ENCODE assay signal across 12 mouse cellular contexts in the genomic region with DNA sequence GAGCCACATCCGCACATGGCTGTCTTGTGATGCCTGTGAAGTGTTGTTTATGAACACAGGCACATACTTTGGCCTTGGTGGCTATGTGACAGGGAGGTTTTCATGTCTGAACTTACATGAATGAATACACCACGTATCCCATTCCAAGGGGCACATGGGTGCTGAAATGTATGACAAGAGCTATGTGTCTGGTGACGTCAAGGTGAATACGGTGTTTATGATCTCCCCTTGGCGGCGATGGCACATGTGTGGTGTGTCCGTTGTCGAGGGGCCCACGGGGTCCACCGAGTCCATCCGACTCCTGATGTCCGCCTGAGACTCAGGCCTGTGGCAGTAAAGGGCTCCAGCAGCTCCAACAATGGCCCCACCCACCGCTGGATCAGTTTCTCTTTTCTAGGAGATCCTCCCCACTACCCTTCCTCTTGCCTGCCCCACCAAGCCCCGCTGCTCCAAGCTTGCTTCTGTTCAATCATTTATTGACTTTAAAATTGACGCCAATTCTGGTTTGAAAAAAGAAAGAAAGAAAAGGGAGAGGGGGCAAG. TPM values are rescaled to one million over a fixed set of nuclear protein-coding genes. Genes with fewer than 3 reads are reported as not detected.
DNase-seq lines count a peak whose midpoint lies in the region; ATAC-seq and TF ChIP-seq lines count a peak whose summit lies in the region.
"Had no signal": no experiment of that assay in that cellular context is flagged by ENCODE, and none has a peak within 500 bp of the region (broad histone marks: within the 10 kb centered on the region; RNA-seq: fewer than 3 reads in every experiment).

No protein-coding gene starts in this region.

- peaks cover 31% of the 10 kb centered on the region for H3K4me1 ChIP-seq in heart, adult 2 months (ENCODE audit: control insufficient read depth, insufficient read depth, low read length)
- peaks cover 18% of the 10 kb centered on the region for H3K4me1 ChIP-seq in heart, embryonic 10.5 days
- H3K4me1 ChIP-seq in midbrain, embryonic 15.5 days, result peaks cover 27% of the 10 kb centered on the region
- H3K4me1 ChIP-seq in midbrain, embryonic 10.5 days, result peaks cover 24% of the 10 kb centered on the region
- peaks cover 74% of the 10 kb centered on the region for H3K4me1 ChIP-seq in embryonic facial prominence, embryonic 15.5 days
- peaks cover 13% of the 10 kb centered on the region; the same call in 1 of the 2 replicates for H3K4me1 ChIP-seq in neural tube, embryonic 14.5 days (ENCODE audit: control insufficient read depth, insufficient read depth, low read length)

- no peak for TF ChIP-seq CTCF in heart, adult 2 months (IDR thresholded peaks at IDR 0.05)

- no peaks in the 10 kb centered on the region for H3K9me3 ChIP-seq in heart, embryonic 10.5 days
- no peaks in the 10 kb centered on the region for H3K9me3 ChIP-seq in midbrain, embryonic 15.5 days
- H3K9me3 ChIP-seq in midbrain, embryonic 10.5 days (replicated peaks), result no peaks in the 10 kb centered on the region
- no peaks in the 10 kb centered on the region for H3K9me3 ChIP-seq in embryonic facial prominence, embryonic 15.5 days (replicated peaks)
- H3K9me3 ChIP-seq in neural tube, embryonic 14.5 days (ENCODE audit: control insufficient read depth, low read length), result no peaks in the 10 kb centered on the region
- H3K9me3 ChIP-seq: liver, embryonic 13.5 days had no signal

- ATAC-seq in midbrain, embryonic 15.5 days (replicated peaks), result no peak
- ATAC-seq in embryonic facial prominence, embryonic 15.5 days (ENCODE audit: insufficient number of reproducible peaks, low FRiP score, low TSS enrichment, low read depth), result no peak
- ATAC-seq in neural tube, embryonic 14.5 days (ENCODE audit: low read depth), result no peak
- ATAC-seq in megakaryocyte, adult 5-6 weeks (ENCODE audit: poor library complexity, severe bottlenecking), result no peak

- H3K79me2 ChIP-seq in heart, adult 2 months (replicated peaks; ENCODE audit: control insufficient read depth, insufficient read depth, low read length), result peaks cover 8% of the 10 kb centered on the region

- H3K27me3 ChIP-seq in heart, adult 2 months (ENCODE audit: control insufficient read depth, insufficient read depth, low read length), result no peaks in the 10 kb centered on the region
- H3K27me3 ChIP-seq in heart, embryonic 10.5 days (ENCODE audit: insufficient read depth, poor library complexity, severe bottlenecking), result peaks cover 95% of the 10 kb centered on the region
- H3K27me3 ChIP-seq in midbrain, embryonic 15.5 days (replicated peaks), result peaks cover 72% of the 10 kb centered on the region
- peaks cover 98% of the 10 kb centered on the region for H3K27me3 ChIP-seq in midbrain, embryonic 10.5 days (ENCODE audit: low read depth, poor library complexity, severe bottlenecking)
- peaks cover 13% of the 10 kb centered on the region; the same call in 1 of the 2 replicates for H3K27me3 ChIP-seq in embryonic facial prominence, embryonic 15.5 days
- peaks cover 29% of the 10 kb centered on the region for H3K27me3 ChIP-seq in neural tube, embryonic 14.5 days (ENCODE audit: control insufficient read depth, insufficient read depth, low read length)

- H3K9ac ChIP-seq in heart, adult 2 months (ENCODE audit: low read depth, low read length), result 0 out of 2 replicates have a peak overlapping the region, but pooled peaks have one; percentile 13
- H3K9ac ChIP-seq in midbrain, embryonic 15.5 days, result no peak overlapping the region
- no peak overlapping the region for H3K9ac ChIP-seq in embryonic facial prominence, embryonic 15.5 days
- H3K9ac ChIP-seq in neural tube, embryonic 14.5 days (replicated peaks; ENCODE audit: low read depth, low read length), result no peak overlapping the region; the same call in 1 of the 2 replicates
- H3K9ac ChIP-seq: liver, embryonic 13.5 days had no signal

- H3K4me3 ChIP-seq in heart, adult 2 months, result no peak overlapping the region
- no peak overlapping the region for H3K4me3 ChIP-seq in heart, embryonic 10.5 days
- no peak overlapping the region for H3K4me3 ChIP-seq in midbrain, embryonic 15.5 days
- H3K4me3 ChIP-seq in midbrain, embryonic 10.5 days, result no peak overlapping the region
- peak overlapping the region; percentile 83; the same call in 1 of the 2 replicates for H3K4me3 ChIP-seq in embryonic facial prominence, embryonic 15.5 days (replicated peaks)
- no peak overlapping the region for H3K4me3 ChIP-seq in neural tube, embryonic 14.5 days (ENCODE audit: low read depth, low read length)
- H3K4me3 ChIP-seq: erythroblast, embryonic 14.5 days; liver, embryonic 13.5 days had no signal

- intact Hi-C loops in heart, adult 2 months (cut with DNase I), result loop anchor here (5.0 kb wide), 1 partner anchor 35 kb away; no protein-coding TSS in a partner anchor

- TF ChIP-seq EP300 in heart, adult 2 months (IDR thresholded peaks at IDR 0.05; ENCODE audit: insufficient read depth, low read depth, low read length), result no peak

- WGBS in heart, adult 2 months, result 81% methylated on average over 15 of the region's 15 CpGs
- 74% methylated on average over 15 of the region's 15 CpGs for whole genome bisulfite sequencing in heart, embryonic 10.5 days
- WGBS in midbrain, embryonic 15.5 days, result 79% methylated on average over 15 of the region's 15 CpGs
- 70% methylated on average over 15 of the region's 15 CpGs for WGBS in midbrain, embryonic 10.5 days
- 72% methylated on average over 15 of the region's 15 CpGs for WGBS in embryonic facial prominence, embryonic 15.5 days
- 74% methylated on average over 15 of the region's 15 CpGs for WGBS in neural tube, embryonic 14.5 days

- H3K36me3 ChIP-seq in heart, adult 2 months (ENCODE audit: control insufficient read depth, insufficient read depth, low read length), result no peaks in the 10 kb centered on the region
- no peaks in the 10 kb centered on the region; the same call in 1 of the 2 replicates for H3K36me3 ChIP-seq in heart, embryonic 10.5 days
- H3K36me3 ChIP-seq in midbrain, embryonic 15.5 days (replicated peaks), result no peaks in the 10 kb centered on the region
- H3K36me3 ChIP-seq in midbrain, embryonic 10.5 days, result no peaks in the 10 kb centered on the region
- H3K36me3 ChIP-seq in embryonic facial prominence, embryonic 15.5 days, result peaks cover 12% of the 10 kb centered on the region; the same call in 1 of the 2 replicates
- no peaks in the 10 kb centered on the region for H3K36me3 ChIP-seq in neural tube, embryonic 14.5 days (ENCODE audit: control insufficient read depth, insufficient read depth, low read length)
- H3K36me3 ChIP-seq: liver, embryonic 13.5 days had no signal

- no peak for TF ChIP-seq POLR2A in heart, adult 2 months (IDR thresholded peaks at IDR 0.05; ENCODE audit: insufficient read depth, low read depth, low read length)

- H3K4me2 ChIP-seq in midbrain, embryonic 15.5 days, result peak overlapping the region; percentile 97; the same call in 1 of the 2 replicates
- peak overlapping the region; percentile 73; the same call in 1 of the 2 replicates for H3K4me2 ChIP-seq in embryonic facial prominence, embryonic 15.5 days (replicated peaks)
- H3K4me2 ChIP-seq in neural tube, embryonic 14.5 days (ENCODE audit: low read depth, low read length), result peak overlapping the region; percentile 80; the same call in 1 of the 2 replicates
- H3K4me2 ChIP-seq: liver, embryonic 13.5 days had no signal

- peak in 1 of 2 experiments; percentile 52 for DNase-seq in heart, adult 2 months
- DNase-seq in heart, embryonic 10.5 days (ENCODE audit: low spot score), result no peak
- DNase-seq in midbrain, embryonic 10.5 days (ENCODE audit: low spot score), result no peak
- DNase-seq in adrenal gland, postnatal 10 days, result no peak
- DNase-seq: kidney, adult 2 months; liver, embryonic 13.5 days had no signal

- H3K27ac ChIP-seq in heart, adult 2 months, result peak overlapping the region; percentile 5; the same call in 1 of the 2 replicates
- H3K27ac ChIP-seq in heart, embryonic 10.5 days, result no peak overlapping the region
- H3K27ac ChIP-seq in midbrain, embryonic 15.5 days, result peak overlapping the region; percentile 13; the same call in 1 of the 2 replicates
- no peak overlapping the region for H3K27ac ChIP-seq in midbrain, embryonic 10.5 days (replicated peaks)
- H3K27ac ChIP-seq in embryonic facial prominence, embryonic 15.5 days (replicated peaks), result no peak overlapping the region
- no peak overlapping the region for H3K27ac ChIP-seq in neural tube, embryonic 14.5 days (ENCODE audit: low read depth, low read length)
- H3K27ac ChIP-seq: liver, embryonic 13.5 days; macrophage had no signal

RNA-seq across cellular contexts. Expression of gene Nfix, which starts 2.8 kb away (rescaled TPM):
- 100 to 1,000 TPM; 274 to 297 TPM for total RNA-seq in heart, adult 2 months (2021)
- polyA plus RNA-seq in heart, adult 2 months (2012; rRNA removed), result 49.0 and 68.7 TPM in 2 replicates
- polyA plus RNA-seq in heart, embryonic 10.5 days (2016; fragmentation: Nextera tagmentation; extraction: Ambion mirVana), result 0.87 and 2.1 TPM in 2 replicates
- 48.6 and 54.0 TPM in 2 replicates for polyA plus RNA-seq in midbrain, embryonic 15.5 days (2015; fragmentation: Nextera tagmentation; extraction: Ambion mirVana)
- polyA plus RNA-seq in midbrain, embryonic 10.5 days (2016; fragmentation: Nextera tagmentation; extraction: Ambion mirVana), result 0.49 and 1.2 TPM in 2 replicates
- 61.4 and 62.0 TPM in 2 replicates for polyA plus RNA-seq in embryonic facial prominence, embryonic 15.5 days (2015; fragmentation: Nextera tagmentation; extraction: Ambion mirVana)
- polyA plus RNA-seq in neural tube, embryonic 14.5 days (2014; fragmentation: Nextera tagmentation; extraction: Ambion mirVana), result 68.2 and 91.5 TPM in 2 replicates
- total RNA-seq in adrenal gland, postnatal 10 days (2021), result 100 to 1,000 TPM; 145 to 200 TPM
- total RNA-seq in megakaryocyte, adult 5-6 weeks (2015), result 23.8 and 26.9 TPM in 2 replicates
- 7.7 and 17.0 TPM in 2 replicates for total RNA-seq in megakaryocyte, adult 5-6 weeks (2017)

RNA-seq across cellular contexts. Expression of gene Dand5, which starts 25.3 kb away (rescaled TPM):
- 10 to 100 TPM; 11.2 to 12.3 TPM for total RNA-seq in heart, adult 2 months (2021)
- 6.1 and 7.6 TPM in 2 replicates for polyA plus RNA-seq in heart, adult 2 months (2012; rRNA removed)
- 5.3 TPM in 2 replicates for polyA plus RNA-seq in heart, embryonic 10.5 days (2016; fragmentation: Nextera tagmentation; extraction: Ambion mirVana)
- polyA plus RNA-seq in midbrain, embryonic 15.5 days (2015; fragmentation: Nextera tagmentation; extraction: Ambion mirVana), result 12.3 and 13.4 TPM in 2 replicates
- 2.9 and 5.3 TPM in 2 replicates for polyA plus RNA-seq in midbrain, embryonic 10.5 days (2016; fragmentation: Nextera tagmentation; extraction: Ambion mirVana)
- 8.4 and 8.9 TPM in 2 replicates for polyA plus RNA-seq in embryonic facial prominence, embryonic 15.5 days (2015; fragmentation: Nextera tagmentation; extraction: Ambion mirVana)
- polyA plus RNA-seq in neural tube, embryonic 14.5 days (2014; fragmentation: Nextera tagmentation; extraction: Ambion mirVana), result 12.3 and 16.9 TPM in 2 replicates
- 1 to 10 TPM; 5.0 to 6.9 TPM for total RNA-seq in adrenal gland, postnatal 10 days (2021)
- total RNA-seq in megakaryocyte, adult 5-6 weeks (2015), result 1.4 and 2.6 TPM in 2 replicates
- total RNA-seq in megakaryocyte, adult 5-6 weeks (2017), result 0.28 and 4.4 TPM in 2 replicates

RNA-seq across cellular contexts. Expression of gene Gadd45gip1, which starts 34.0 kb away (rescaled TPM):
- total RNA-seq in heart, adult 2 months (2021), result 10 to 100 TPM; 27.4 to 29.7 TPM
- polyA plus RNA-seq in heart, adult 2 months (2012; rRNA removed), result 13.4 and 21.2 TPM in 2 replicates
- polyA plus RNA-seq in heart, embryonic 10.5 days (2016; fragmentation: Nextera tagmentation; extraction: Ambion mirVana), result 57.3 and 60.5 TPM in 2 replicates
- polyA plus RNA-seq in midbrain, embryonic 15.5 days (2015; fragmentation: Nextera tagmentation; extraction: Ambion mirVana), result 35.5 and 36.1 TPM in 2 replicates
- polyA plus RNA-seq in midbrain, embryonic 10.5 days (2016; fragmentation: Nextera tagmentation; extraction: Ambion mirVana), result 46.3 and 47.2 TPM in 2 replicates
- 46.5 TPM in 2 replicates for polyA plus RNA-seq in embryonic facial prominence, embryonic 15.5 days (2015; fragmentation: Nextera tagmentation; extraction: Ambion mirVana)
- polyA plus RNA-seq in neural tube, embryonic 14.5 days (2014; fragmentation: Nextera tagmentation; extraction: Ambion mirVana), result 33.1 and 39.8 TPM in 2 replicates
- total RNA-seq in adrenal gland, postnatal 10 days (2021), result 10 to 100 TPM; 39.2 to 40.0 TPM
- 6.3 and 6.6 TPM in 2 replicates for total RNA-seq in megakaryocyte, adult 5-6 weeks (2015)
- total RNA-seq in megakaryocyte, adult 5-6 weeks (2017), result 13.9 and 20.5 TPM in 2 replicates

RNA-seq across cellular contexts. Expression of gene Rad23a, which starts 43.1 kb away (rescaled TPM):
- 10 to 100 TPM; 85.1 to 87.6 TPM for total RNA-seq in heart, adult 2 months (2021)
- 77.3 and 101 TPM in 2 replicates for polyA plus RNA-seq in heart, adult 2 months (2012; rRNA removed)
- polyA plus RNA-seq in heart, embryonic 10.5 days (2016; fragmentation: Nextera tagmentation; extraction: Ambion mirVana), result 137 and 154 TPM in 2 replicates
- 88.2 and 91.7 TPM in 2 replicates for polyA plus RNA-seq in midbrain, embryonic 15.5 days (2015; fragmentation: Nextera tagmentation; extraction: Ambion mirVana)
- 124 and 131 TPM in 2 replicates for polyA plus RNA-seq in midbrain, embryonic 10.5 days (2016; fragmentation: Nextera tagmentation; extraction: Ambion mirVana)
- polyA plus RNA-seq in embryonic facial prominence, embryonic 15.5 days (2015; fragmentation: Nextera tagmentation; extraction: Ambion mirVana), result 104 and 110 TPM in 2 replicates
- 69.4 and 78.1 TPM in 2 replicates for polyA plus RNA-seq in neural tube, embryonic 14.5 days (2014; fragmentation: Nextera tagmentation; extraction: Ambion mirVana)
- total RNA-seq in adrenal gland, postnatal 10 days (2021), result 100 to 1,000 TPM in 1 of 2 experiments, 10 to 100 TPM in 1; 89.4 to 108 TPM
- 35.6 and 36.9 TPM in 2 replicates for total RNA-seq in megakaryocyte, adult 5-6 weeks (2015)
- total RNA-seq in megakaryocyte, adult 5-6 weeks (2017), result 27.6 and 29.5 TPM in 2 replicates

RNA-seq across cellular contexts. Expression of gene Calr, which starts 49.4 kb away (rescaled TPM):
- 100 to 1,000 TPM; 352 to 416 TPM for total RNA-seq in heart, adult 2 months (2021)
- 154 and 269 TPM in 2 replicates for polyA plus RNA-seq in heart, adult 2 months (2012; rRNA removed)
- polyA plus RNA-seq in heart, embryonic 10.5 days (2016; fragmentation: Nextera tagmentation; extraction: Ambion mirVana), result 881 and 1,047 TPM in 2 replicates
- polyA plus RNA-seq in midbrain, embryonic 15.5 days (2015; fragmentation: Nextera tagmentation; extraction: Ambion mirVana), result 669 and 673 TPM in 2 replicates
- polyA plus RNA-seq in midbrain, embryonic 10.5 days (2016; fragmentation: Nextera tagmentation; extraction: Ambion mirVana), result 723 and 798 TPM in 2 replicates
- polyA plus RNA-seq in embryonic facial prominence, embryonic 15.5 days (2015; fragmentation: Nextera tagmentation; extraction: Ambion mirVana), result 975 and 998 TPM in 2 replicates
- 615 and 623 TPM in 2 replicates for polyA plus RNA-seq in neural tube, embryonic 14.5 days (2014; fragmentation: Nextera tagmentation; extraction: Ambion mirVana)
- total RNA-seq in adrenal gland, postnatal 10 days (2021), result 100 to 1,000 TPM; 404 to 492 TPM
- total RNA-seq in megakaryocyte, adult 5-6 weeks (2015), result 163 and 187 TPM in 2 replicates
- 821 and 830 TPM in 2 replicates for total RNA-seq in megakaryocyte, adult 5-6 weeks (2017)

Comparison
In these comparisons a context has a peak if more than half of its experiments do, and no peak if none do; other contexts are left out.
1. H3K27ac ChIP-seq: peak in heart, adult 2 months (single experiment) and midbrain, embryonic 15.5 days (single experiment); none in heart, embryonic 10.5 days (single experiment), midbrain, embryonic 10.5 days (single experiment), embryonic facial prominence, embryonic 15.5 days (single experiment) and neural tube, embryonic 14.5 days (single experiment).
2. RNA of gene Nfix, which starts 2.8 kb away (polyA plus RNA-seq): 68.2 to 91.5 TPM in neural tube, embryonic 14.5 days, 49.0 to 68.7 TPM in heart, adult 2 months, 61.4 to 62.0 TPM in embryonic facial prominence, embryonic 15.5 days and 48.6 to 54.0 TPM in midbrain, embryonic 15.5 days; 0.87 to 2.1 TPM in heart, embryonic 10.5 days and 0.49 to 1.2 TPM in midbrain, embryonic 10.5 days; every median in the first group is over 10 times any median in the second.
3. Peak in every context shown above with its lines, with median percentiles within 50 percentile points of each other: H3K4me2 ChIP-seq.